Mouse (Mus musculus) heart, adult 18-20 months (tissue): ENCODE data around the gene Rab3il1. TPM values are rescaled to one million over a fixed set of nuclear protein-coding genes. Genes with fewer than 3 reads are reported as not detected.

ENCODE experiments used
- total RNA-seq, 2 experiments: library from RNA; stranded (reverse); gene quantifications; 2 replicates each; pipeline ENCODE4 v1.2.3; 2021

The Rab3il1 gene
- total RNA-seq, 2 experiments from 2014 or later, result 6.6 to 6.8 TPM

Other genes with a start within 250 kb of the Rab3il1 start
- gene Scgb2a2, start 154.1 kb upstream of the Rab3il1 start, total RNA-seq, result not detected
- 1 to 10 TPM; 4.2 to 5.7 TPM for gene Incenp, start 102.1 kb upstream of the Rab3il1 start, total RNA-seq
- gene Fth1, start 21.1 kb upstream of the Rab3il1 start, total RNA-seq, result 1,000 to 10,000 TPM; 2,847 to 3,135 TPM
- gene Best1, start within 50 bp of the Rab3il1 start, total RNA-seq, result under 1 TPM; 0.12 to 0.13 TPM
- 10 to 100 TPM; 31.8 to 34.9 TPM for gene Fads3, start 39.9 kb downstream of the Rab3il1 start, total RNA-seq
- gene Fads2, start 100.1 kb downstream of the Rab3il1 start, total RNA-seq, result 1 to 10 TPM; 5.2 to 5.5 TPM
- gene Fads1, start 181.2 kb downstream of the Rab3il1 start, total RNA-seq, result 10 to 100 TPM; 23.6 to 26.1 TPM
- 100 to 1,000 TPM; 138 to 161 TPM for gene Tmem258, start 202.3 kb downstream of the Rab3il1 start, total RNA-seq
- gene Fen1, start 202.5 kb downstream of the Rab3il1 start, total RNA-seq, result 1 to 10 TPM; 4.7 to 5.2 TPM
- gene Myrf, start 239.1 kb downstream of the Rab3il1 start, total RNA-seq, result 1 to 10 TPM; 4.2 to 6.2 TPM